Mouse (Mus musculus) midbrain, postnatal 0 days (tissue): ENCODE results near the gene Ddit4. TPM values are rescaled to one million over a fixed set of nuclear protein-coding genes. Genes with fewer than 3 reads are reported as not detected.

Experiments used
- ATAC-seq: fragments of 200-750 bp; cut with Nextera tagmentation; 2 replicates; pipeline ENCODE4 v1.8.0; 2017; ENCODE audit warnings: moderate number of reproducible peaks, mild to moderate bottlenecking, moderate TSS enrichment, moderate library complexity; ENCODE audit not compliant: low FRiP score
- DNase-seq: peaks from one replicate; pipeline ENCODE4 v3.0.0-alpha.2; 2015; ENCODE audit warnings: low spot score
- H3K27ac ChIP-seq: fragments of 300-500 bp; sonication (generic); 2 replicates; pipeline ENCODE4 v1.5.1; 2014; ENCODE audit warnings: low read depth, mild to moderate bottlenecking, low read length, mixed read lengths
- H3K27me3 ChIP-seq: fragments of 300-500 bp; sonication (generic); 2 replicates; pipeline ENCODE4 v1.6.1; 2014; ENCODE audit warnings: low read length, control low read depth, mixed read lengths; ENCODE audit not compliant: insufficient read depth
- H3K36me3 ChIP-seq: fragments of 300-500 bp; sonication (generic); 2 replicates; pipeline ENCODE4 v1.6.1; 2014; ENCODE audit warnings: low read length, control low read depth, mixed read lengths; ENCODE audit not compliant: insufficient read depth
- H3K4me1 ChIP-seq: fragments of 300-500 bp; sonication (generic); 2 replicates; pipeline ENCODE4 v1.6.1; 2014; ENCODE audit warnings: mild to moderate bottlenecking, control low read depth, antibody characterized with exemption, low read length, mixed read lengths; ENCODE audit not compliant: insufficient read depth
- H3K4me2 ChIP-seq: fragments of 300-500 bp; sonication (generic); 2 replicates; pipeline ENCODE4 v1.6.1; 2014; ENCODE audit warnings: low read depth, mild to moderate bottlenecking, low read length, mixed read lengths; ENCODE audit not compliant: poor library complexity, severe bottlenecking
- H3K4me3 ChIP-seq: fragments of 300-500 bp; sonication (generic); 2 replicates; pipeline ENCODE4 v1.5.1; 2014; ENCODE audit warnings: low read depth, mild to moderate bottlenecking, low read length, moderate library complexity
- H3K9ac ChIP-seq: fragments of 300-500 bp; sonication (generic); replicated peaks from 2 replicates; pipeline ENCODE4 v1.6.1; 2014; ENCODE audit warnings: mild to moderate bottlenecking, low read length, moderate library complexity, mixed read lengths; ENCODE audit not compliant: poor library complexity, severe bottlenecking
- H3K9me3 ChIP-seq: fragments of 300-500 bp; sonication (generic); 2 replicates; pipeline ENCODE4 v1.6.1; 2016; ENCODE audit warnings: low read length, control low read depth
- CTCF ChIP-seq: IDR thresholded peaks from 2 replicates; pipeline ENCODE4 v1.5.1; 2016; ENCODE audit warnings: antibody characterized with exemption, mild to moderate bottlenecking
- whole genome bisulfite sequencing: fragments of 180-500 bp; shearing (Covaris S2); extraction: QIAGEN DNeasy Blood & Tissue Kit; methylation state at CpG from one replicate; pipeline ENCODE4 v1.1.7; 2014; 5-methylcytosine and 5-hydroxymethylcytosine counted together
- polyA plus RNA-seq: library from polyadenylated mRNA; unstranded; fragments of >200 nt; fragmentation: Nextera tagmentation; extraction: Ambion mirVana; gene quantifications from 2 replicates; pipeline ENCODE4 v1.2.1, GENCODE M21; 2015
- total RNA-seq: library from RNA; depleted of rRNA; stranded (reverse); fragments of >200 nt; gene quantifications from 2 replicates; pipeline ENCODE4 v1.2.3, GENCODE M21; 2014

The Ddit4 gene
- total and polyA plus RNA-seq, 2 experiments from 2014 or later: 43.4 to 57.5 TPM

GRCm38 (mm10) chr10:59964504-59965361 is 13.1 kb upstream of the Ddit4 start:
- H3K27ac ChIP-seq: no peak overlapping the region
- H3K4me1 ChIP-seq: peaks cover 5% of the 10 kb centered on the region; the same call in 1 of the 2 replicates
- peak; percentile 53 for DNase-seq
- TF ChIP-seq CTCF: no peak
- peak overlapping the region; percentile 32 for H3K4me2 ChIP-seq
- H3K4me3 ChIP-seq: no peak overlapping the region
- H3K27me3 ChIP-seq: no peaks in the 10 kb centered on the region
- H3K9me3 ChIP-seq: no peaks in the 10 kb centered on the region
- 8% methylated on average over 17 of the region's 23 CpGs for WGBS
- ATAC-seq: peak; percentile 32
- H3K9ac ChIP-seq: 0 out of 2 replicates have a peak overlapping the region, but pooled peaks have one; percentile 13
- no peaks in the 10 kb centered on the region for H3K36me3 ChIP-seq

GRCm38 (mm10) chr10:59963609-59964008 is 12.0 kb upstream of the Ddit4 start:
- Histone ChIP-seq H3K4me2 (no peak overlapping the region), H3K9me3 (no peaks in the 10 kb centered on the region), H3K36me3 (no peaks in the 10 kb centered on the region), H3K4me1 (peaks cover 8% of the 10 kb centered on the region), H3K9ac (no peak overlapping the region), H3K27ac (no peak overlapping the region), H3K4me3 (no peak overlapping the region), H3K27me3 (no peaks in the 10 kb centered on the region)
- TF ChIP-seq CTCF: no peak
- ATAC-seq: no peak
- WGBS: 76% methylated on average over 2 of the region's 2 CpGs
- DNase-seq: no peak

GRCm38 (mm10) chr10:59959517-59959916 is 7.9 kb upstream of the Ddit4 start:
- Histone ChIP-seq H3K4me1 (peaks cover 23% of the 10 kb centered on the region), H3K4me3 (no peak overlapping the region), H3K27ac (no peak overlapping the region), H3K27me3 (no peaks in the 10 kb centered on the region), H3K36me3 (no peaks in the 10 kb centered on the region), H3K9me3 (no peaks in the 10 kb centered on the region), H3K9ac (no peak overlapping the region), H3K4me2 (no peak overlapping the region)
- 57% methylated on average over 10 of the region's 12 CpGs for WGBS
- TF ChIP-seq CTCF: no peak
- DNase-seq (peak; percentile 65), ATAC-seq (no peak)

- H3K4me1 ChIP-seq: peaks cover 23% of the 10 kb centered on the region
- peak overlapping the region; percentile 44; the same call in 1 of the 2 replicates for H3K9ac ChIP-seq
- H3K27me3 ChIP-seq: no peaks in the 10 kb centered on the region
- peak overlapping the region; percentile 62 for H3K27ac ChIP-seq
- no peak for TF ChIP-seq CTCF
- no peak for DNase-seq
- H3K4me2 ChIP-seq: no peak overlapping the region
- no peaks in the 10 kb centered on the region for H3K9me3 ChIP-seq
- H3K4me3 ChIP-seq: no peak overlapping the region
- no peak for ATAC-seq
- H3K36me3 ChIP-seq: no peaks in the 10 kb centered on the region
- WGBS: 18% methylated on average over 5 of the region's 5 CpGs
Measured at GRCm38 (mm10) chr10:59958458-59958857, 6.8 kb upstream of the Ddit4 start.

- peak; percentile 60 for DNase-seq
- H3K4me3 ChIP-seq: no peak overlapping the region
Measured at GRCm38 (mm10) chr10:59957171-59958149, 5.8 kb upstream of the Ddit4 start.

More at GRCm38 (mm10) chr10:59957171-59958149, 5.8 kb upstream of the Ddit4 start:
- peak overlapping the region; percentile 62 for H3K27ac ChIP-seq
- H3K4me2 ChIP-seq: peak overlapping the region; percentile 31
- 0 out of 2 replicates have a peak overlapping the region, but pooled peaks have one; percentile 44 for H3K9ac ChIP-seq
- peaks cover 23% of the 10 kb centered on the region for H3K4me1 ChIP-seq
- ATAC-seq: no peak
- 11% methylated on average over 25 of the region's 25 CpGs for WGBS
- H3K27me3 ChIP-seq: no peaks in the 10 kb centered on the region
- H3K9me3 ChIP-seq: no peaks in the 10 kb centered on the region
- no peaks in the 10 kb centered on the region for H3K36me3 ChIP-seq
- no peak for TF ChIP-seq CTCF
